Mouse (Mus musculus) CH12F3 (cell line): ENCODE measurements around the gene Vav2.

Source experiments
- in situ Hi-C: fragments of 300-500 bp; cut with MboI; formaldehyde crosslinking; loops from 2 replicates; pipeline ENCODE4 v1.14.3; 2020; ENCODE audit warnings: low sequenced_read_pairs

Gene Vav2

DNA sequence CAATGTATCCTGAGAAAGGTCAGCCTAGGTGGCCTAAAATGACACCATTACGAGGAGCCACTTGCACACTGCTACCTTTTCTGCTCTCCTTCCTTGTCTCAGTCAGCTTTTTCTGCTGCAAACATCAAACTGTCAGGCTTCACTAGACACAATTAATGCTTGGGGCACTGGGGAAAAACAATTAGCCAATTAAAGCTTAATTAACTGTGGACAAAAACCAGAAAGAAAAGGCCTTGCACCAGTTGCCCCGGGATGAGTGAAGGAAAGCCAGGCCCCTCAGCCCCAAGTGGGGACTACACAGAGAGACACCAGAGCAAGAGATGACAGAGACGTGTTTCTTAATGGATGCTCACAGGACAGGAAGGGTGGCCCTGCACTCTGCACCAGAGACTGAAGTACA, 51.7 kb downstream of the Vav2 start:
- in situ Hi-C loops: no loop called here

- in situ Hi-C loops: no loop called here
These were observed 53.5 kb downstream of the Vav2 start for GRCm38 (mm10) chr2:27373349-27373748.

- in situ Hi-C loops: no loop called here
These were observed 55.4 kb downstream of the Vav2 start for GRCm38 (mm10) chr2:27371450-27371849.

DNA sequence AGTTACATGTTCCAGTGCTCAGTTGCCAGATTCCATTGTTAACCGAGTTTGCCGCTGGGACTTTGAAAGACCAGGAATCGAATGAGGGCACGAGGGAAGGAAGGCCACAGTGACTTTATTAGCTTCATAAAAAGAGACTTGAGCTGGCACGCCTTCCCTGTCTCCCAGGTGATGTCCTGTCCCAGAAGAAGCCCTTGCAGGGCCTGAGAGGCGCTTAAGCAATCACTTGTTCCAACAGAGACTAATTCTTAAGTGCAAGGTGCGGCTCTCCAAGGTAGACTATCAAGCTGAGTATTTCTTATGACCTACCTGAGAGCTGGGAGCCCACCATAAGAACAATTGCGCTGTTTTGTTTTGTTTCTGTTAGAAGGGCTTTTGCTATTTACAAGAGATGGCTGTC, 57.9 kb downstream of the Vav2 start:
- in situ Hi-C loops: no loop called here

GRCm38 (mm10) chr2:27365296-27365695, 61.5 kb downstream of the Vav2 start:
- in situ Hi-C loops: no loop called here

DNA sequence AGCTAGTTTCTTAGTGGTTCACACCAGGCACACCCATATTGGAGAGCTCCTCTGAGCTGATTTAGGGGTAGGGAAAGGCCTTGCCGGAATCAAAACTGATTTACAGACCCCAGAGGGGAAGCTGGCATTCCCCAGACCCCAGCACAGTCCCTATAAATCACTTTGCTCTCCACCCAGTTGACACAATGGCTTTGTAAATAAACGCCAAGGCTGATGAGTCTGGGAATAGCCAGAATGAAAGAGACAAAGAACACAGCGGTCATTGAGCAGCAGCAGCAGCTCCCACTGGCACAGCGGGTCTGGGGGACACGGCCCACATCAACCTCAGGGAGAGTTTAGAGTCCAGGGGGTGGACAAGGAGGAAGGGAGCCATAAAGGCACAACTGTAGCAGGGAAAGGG, 65.0 kb downstream of the Vav2 start:
- in situ Hi-C loops: no loop called here

- in situ Hi-C loops: no loop called here
These were observed 68.4 kb downstream of the Vav2 start for GRCm38 (mm10) chr2:27358461-27358860.

DNA sequence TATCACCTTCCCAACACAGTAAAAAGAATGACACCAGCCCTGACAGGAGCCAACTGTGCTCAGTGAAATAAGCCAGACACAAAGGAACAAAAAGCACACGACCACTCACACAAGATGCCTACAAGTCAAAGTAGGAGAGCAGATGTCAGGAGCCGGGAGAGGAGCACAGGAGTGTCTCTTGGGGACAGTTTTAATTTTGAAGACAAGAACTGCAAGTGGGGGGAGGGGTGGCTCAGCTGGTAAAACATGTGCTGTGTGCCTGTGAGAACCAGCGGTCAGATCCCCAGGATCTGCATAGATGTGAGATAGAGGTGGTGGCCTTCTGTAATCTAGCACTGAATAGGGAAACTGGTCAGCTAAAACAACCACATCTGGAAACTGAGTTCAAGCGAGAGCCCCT, 71.1 kb downstream of the Vav2 start:
- in situ Hi-C loops: no loop called here

DNA sequence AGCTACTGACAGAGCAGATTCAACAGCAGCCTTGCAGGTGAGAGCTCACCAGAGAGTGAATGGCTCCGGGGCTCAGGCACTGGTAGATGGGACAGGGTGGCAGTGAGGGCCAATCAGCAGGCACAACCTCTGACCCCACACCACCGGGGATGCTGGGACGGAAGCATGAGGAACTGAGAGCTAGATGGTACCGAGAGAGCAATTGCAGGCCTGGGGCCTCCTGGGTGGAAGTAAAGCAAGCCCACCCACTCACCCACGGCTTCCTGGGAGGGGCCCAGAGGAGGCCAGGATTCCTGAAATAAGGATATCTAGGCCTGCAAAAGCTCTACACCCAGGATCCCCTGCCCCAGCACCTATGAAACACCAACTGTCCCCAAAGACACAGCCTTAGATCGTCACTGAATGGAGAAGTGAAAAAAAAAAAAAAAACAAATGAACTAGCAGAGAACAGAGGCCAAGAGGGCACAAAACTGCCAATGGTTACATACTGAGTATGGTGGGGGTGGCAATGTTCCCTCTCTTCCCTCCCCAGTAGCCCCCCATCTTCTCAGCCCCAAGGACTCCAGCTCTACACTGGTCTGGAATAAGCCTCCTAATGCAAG, 72.1 kb downstream of the Vav2 start:
- in situ Hi-C loops: no loop called here

- in situ Hi-C loops: no loop called here
These were observed 74.1 kb downstream of the Vav2 start for GRCm38 (mm10) chr2:27352720-27353119.

DNA sequence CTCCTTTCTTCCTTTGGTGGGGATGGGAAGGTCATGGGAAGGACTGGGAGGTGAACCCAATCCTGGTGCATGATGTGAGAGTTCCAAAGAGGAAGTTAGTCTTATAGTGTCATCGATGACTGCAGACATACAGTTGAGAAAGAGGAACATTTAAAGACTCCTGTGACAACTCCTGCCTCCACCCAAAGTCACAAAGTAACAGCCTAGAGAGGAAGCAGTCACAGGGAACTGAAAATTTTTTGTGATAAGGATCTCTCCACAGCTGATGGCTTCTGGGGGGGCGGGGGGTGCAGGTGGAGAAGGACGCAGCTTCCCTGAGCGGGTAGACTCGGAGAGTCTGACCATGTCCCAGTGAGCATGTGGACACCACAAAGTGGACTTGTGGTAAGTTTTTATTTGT, 76.5 kb downstream of the Vav2 start:
- in situ Hi-C loops: no loop called here

- in situ Hi-C loops: no loop called here
These were observed 82.8 kb downstream of the Vav2 start for GRCm38 (mm10) chr2:27343984-27344453.

- in situ Hi-C loops: no loop called here
These were observed 86.2 kb downstream of the Vav2 start for GRCm38 (mm10) chr2:27340682-27341081.

DNA sequence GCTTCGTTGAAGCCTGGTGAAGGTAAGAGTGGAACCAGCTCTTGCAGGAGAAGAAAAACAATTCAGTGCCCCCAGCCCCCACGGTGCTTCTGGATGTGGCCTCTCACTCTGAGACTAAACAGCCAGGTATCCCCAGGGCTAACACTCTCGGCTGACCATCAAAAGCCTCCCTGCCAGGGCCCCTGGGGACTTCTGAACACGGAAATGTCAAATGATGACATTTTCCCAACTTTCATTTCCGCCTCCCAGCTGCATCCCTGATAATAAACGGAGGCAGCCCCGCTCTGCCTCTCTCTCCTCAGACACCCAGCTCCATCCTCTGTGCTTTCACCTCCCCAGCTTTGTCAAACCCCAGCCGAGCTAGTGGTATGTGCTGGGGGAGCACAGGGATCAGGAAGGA, 87.8 kb downstream of the Vav2 start:
- in situ Hi-C loops: no loop called here

- in situ Hi-C loops: no loop called here
These were observed 89.6 kb downstream of the Vav2 start for GRCm38 (mm10) chr2:27337261-27337660.

DNA sequence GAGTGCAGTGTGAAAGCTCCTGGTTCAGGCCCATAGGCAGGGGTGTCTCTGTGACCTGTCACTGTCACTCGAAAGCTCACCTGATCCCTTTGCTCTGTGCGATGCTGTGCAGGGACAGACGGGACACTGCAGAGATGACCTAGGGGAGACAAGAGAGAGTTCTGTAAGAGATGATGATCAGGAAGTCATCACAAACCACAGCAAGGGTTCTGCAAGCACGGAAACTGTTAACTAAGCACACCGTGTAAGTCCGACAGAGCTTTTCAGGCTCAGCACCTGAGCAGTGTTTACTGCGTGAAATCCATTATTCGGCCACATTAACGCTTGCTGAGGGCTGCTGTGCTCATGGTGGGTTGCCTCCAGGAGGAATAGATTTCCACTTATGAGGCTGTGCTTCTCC, 90.2 kb downstream of the Vav2 start:
- in situ Hi-C loops: no loop called here

- in situ Hi-C loops: no loop called here
These were observed 92.0 kb downstream of the Vav2 start for GRCm38 (mm10) chr2:27334816-27335215.

- in situ Hi-C loops: no loop called here
These were observed 95.3 kb downstream of the Vav2 start for GRCm38 (mm10) chr2:27331560-27331959.

DNA sequence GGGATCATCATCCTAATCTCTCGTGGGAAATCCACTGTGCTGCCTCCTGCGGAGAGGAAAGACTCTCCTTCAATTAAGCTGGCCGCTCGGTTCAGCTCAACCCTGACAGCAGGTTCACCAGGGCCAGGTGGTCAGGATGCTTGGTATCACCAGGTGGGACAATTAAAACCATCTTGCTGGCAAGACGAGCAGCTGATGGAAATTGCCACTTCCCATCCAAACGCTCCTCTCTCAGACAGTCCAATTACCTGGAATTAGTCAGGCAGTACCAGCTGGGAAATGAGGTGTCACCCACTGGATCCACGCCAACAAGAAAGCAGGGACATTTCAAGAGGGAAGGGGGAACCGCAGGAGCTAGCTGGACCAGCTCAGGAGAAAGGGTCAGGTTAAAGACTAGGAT, 96.4 kb downstream of the Vav2 start:
- in situ Hi-C loops: no loop called here

GRCm38 (mm10) chr2:27329386-27330060, 97.3 kb downstream of the Vav2 start:
- in situ Hi-C loops: no loop called here

DNA sequence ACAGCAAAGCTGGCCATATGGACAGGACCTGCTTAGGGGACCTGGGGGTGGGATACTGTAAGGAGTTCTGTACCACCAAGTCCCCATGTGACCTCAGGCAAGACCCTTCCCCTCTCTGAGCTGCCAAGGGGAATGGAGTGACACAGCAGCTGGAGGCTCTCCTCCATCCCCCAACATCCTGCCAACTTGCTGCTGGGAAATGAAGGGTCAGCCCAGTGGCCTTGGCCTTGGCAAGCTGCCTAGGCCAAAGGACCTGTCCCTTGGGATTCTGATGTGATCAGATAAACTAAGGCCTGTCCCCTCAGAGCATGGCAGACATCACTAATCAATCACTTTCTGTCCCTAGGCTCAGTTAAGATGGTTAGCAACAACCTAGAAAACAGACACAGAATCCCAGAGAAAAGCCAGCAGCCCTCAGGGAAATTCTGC, 98.2 kb downstream of the Vav2 start:
- in situ Hi-C loops: no loop called here

DNA sequence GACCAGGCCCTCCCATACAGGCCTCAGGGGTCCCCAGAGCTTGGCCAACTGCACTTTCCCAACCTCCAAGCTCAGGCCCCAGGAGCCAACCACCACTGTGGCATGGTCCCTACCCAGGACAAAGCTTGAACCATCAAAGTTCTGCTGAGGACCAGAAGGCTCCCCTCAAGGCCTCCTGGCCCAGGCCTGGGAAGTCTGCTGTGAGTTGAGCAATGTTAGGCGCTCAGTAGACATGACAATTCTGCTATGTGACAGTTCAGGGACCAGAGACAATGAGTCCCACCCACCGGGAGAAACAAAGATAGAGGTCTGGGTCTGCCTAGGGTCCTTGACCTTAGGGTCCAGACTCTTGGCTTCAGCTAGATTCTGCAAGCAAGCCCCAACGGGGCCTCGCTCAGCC, 98.9 kb downstream of the Vav2 start:
- in situ Hi-C loops: no loop called here

- in situ Hi-C loops: no loop called here
These were observed 99.8 kb downstream of the Vav2 start for GRCm38 (mm10) chr2:27327076-27327475.
